Mouse (Mus musculus) WW6 (cell line): ENCODE results near the gene Zfp965.
"Not testable (repeated sequence)": the region's sequence is repeated elsewhere in the genome, so short reads cannot be mapped to it uniquely, and the experiment has no call there.

Experiments used
- DNase-seq: peaks from one replicate; pipeline ENCODE4 v3.0.0-alpha.2; 2013; ENCODE audit warnings: low read depth, low spot score

The Zfp965 gene

GRCm38 (mm10) chr2:175469685-175470084 is at the start of gene Zfp965:
Gene Zfp965, plus strand, starts transcription at chr2:175469985.
- not testable (repeated sequence) for DNase-seq

- not testable (repeated sequence) for DNase-seq
Observed at GRCm38 (mm10) chr2:175435707-175436106, 34.1 kb upstream of the Zfp965 start, which contains the start of gene Gm4724. Gene Gm4724, minus strand, starts transcription at chr2:175435807.
